Mouse (Mus musculus) urinary bladder, adult 2 months (tissue): ENCODE data around the gene Hes1. TPM values are rescaled to one million over a fixed set of nuclear protein-coding genes. Genes with fewer than 3 reads are reported as not detected.
"Not testable (repeated sequence)": the region's sequence is repeated elsewhere in the genome, so short reads cannot be mapped to it uniquely, and the experiment has no call there.

Experiments
- DNase-seq: peaks from one replicate; pipeline ENCODE4 v3.0.0; 2022; ENCODE audit warnings: low spot score
- polyA plus RNA-seq: library from polyadenylated mRNA; depleted of rRNA; stranded (reverse); fragments of >200 nt; gene quantifications from 2 replicates; pipeline ENCODE4 v1.2.3, GENCODE M21; 2012

Hes1 gene
- polyA plus RNA-seq, 1 experiment = 154 TPM

DNA sequence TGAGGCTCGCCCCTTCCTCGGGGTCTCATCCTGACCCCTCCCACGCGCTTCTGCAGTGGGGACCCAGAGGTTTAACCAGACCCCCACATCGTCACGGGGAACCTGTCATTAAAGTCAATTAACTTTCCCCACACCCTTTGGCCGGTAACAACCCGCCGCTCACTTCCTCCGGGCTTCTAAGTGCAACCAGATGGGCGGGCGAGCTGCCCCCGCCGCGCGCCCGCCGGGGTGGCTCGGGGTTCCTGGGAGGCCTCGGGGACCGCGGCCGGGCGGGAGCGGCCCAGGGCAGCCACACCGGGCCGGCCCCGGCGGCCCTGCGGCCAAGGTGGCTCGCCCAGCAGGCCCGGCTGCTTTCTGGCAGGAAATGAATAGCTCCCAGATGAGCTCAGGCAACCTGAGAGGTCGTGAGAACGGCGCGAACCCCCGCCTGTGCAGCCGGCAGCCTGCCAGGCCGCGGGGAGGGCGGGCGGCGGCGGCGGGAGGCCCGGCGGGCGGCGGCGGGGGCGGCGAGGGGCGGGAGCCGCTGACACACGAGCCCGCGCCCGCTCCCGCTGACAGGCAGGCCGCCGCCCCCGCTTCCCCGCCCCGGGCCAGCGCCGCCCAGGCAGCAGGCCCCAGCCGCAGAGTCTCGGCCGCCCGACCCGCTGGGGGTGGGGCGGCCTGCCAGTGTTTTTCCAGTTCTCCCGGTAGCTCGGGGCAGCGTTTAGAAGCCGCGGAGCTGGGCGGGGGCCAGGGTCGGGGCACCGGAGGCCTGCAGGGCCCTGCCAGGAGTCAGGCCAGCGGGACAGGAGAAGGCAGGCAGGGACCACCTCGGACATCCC is 6.0 kb downstream of the Hes1 start:
- DNase-seq = peak; percentile 86

DNA sequence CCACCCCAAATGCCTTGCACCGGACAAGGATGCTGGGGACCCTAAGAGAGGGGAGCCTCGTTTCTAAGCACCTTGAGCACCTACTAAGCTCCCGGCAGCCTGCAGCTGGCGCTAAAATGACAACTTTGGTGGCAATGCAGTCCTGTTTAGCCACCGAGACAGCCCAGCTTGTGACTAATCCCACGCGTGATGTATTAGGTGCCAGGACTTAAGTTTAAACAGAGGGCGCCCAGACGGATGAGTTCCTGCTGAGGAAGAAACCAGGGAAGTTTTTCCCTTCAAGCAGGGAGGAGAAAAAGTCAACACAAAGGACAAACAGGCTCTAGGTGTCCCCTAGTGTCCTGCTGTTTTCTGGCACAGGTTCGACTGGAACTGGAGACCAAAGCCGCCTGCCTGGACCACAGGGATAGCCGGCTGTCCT is 6.6 kb downstream of the Hes1 start:
- DNase-seq = no peak

DNA sequence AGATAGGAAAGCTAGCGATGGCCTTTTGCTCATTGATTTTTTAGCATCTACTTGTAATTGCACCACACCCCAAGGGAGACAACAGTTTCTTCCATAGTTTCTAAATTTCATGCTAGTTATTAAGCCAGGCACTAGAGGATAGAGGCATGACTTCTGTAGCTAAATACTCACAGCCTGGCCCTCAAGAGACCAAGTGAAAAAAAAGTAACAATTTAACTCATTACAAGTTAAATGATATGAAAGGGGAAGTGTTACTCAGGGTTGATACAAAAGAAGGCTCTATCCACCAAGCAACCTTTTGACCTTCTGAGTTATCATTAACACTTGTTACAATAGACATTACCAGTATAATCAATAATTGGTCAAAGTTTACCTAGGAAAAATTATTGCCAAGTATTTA is 9.1 kb downstream of the Hes1 start:
- no peak for DNase-seq

DNA sequence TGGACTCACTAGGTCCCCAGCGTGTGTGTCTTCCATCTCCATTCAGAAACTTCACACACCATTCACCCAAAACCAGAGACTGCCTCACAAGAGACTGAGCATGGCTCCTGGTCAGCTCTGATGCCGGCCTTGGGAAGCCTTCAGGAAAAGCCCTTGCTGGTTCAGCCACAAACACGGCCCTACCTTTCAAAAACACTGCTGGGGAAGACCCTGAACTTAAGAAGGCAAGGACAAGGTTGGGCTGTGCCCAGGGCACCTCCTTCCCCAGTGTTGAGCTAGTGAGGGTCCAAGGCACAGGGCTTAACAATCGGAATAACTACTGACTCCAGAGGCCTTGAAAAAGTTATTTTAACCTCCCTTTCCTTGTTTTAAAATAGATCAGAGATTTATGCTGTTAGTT is 17.3 kb downstream of the Hes1 start:
- DNase-seq = no peak

DNA sequence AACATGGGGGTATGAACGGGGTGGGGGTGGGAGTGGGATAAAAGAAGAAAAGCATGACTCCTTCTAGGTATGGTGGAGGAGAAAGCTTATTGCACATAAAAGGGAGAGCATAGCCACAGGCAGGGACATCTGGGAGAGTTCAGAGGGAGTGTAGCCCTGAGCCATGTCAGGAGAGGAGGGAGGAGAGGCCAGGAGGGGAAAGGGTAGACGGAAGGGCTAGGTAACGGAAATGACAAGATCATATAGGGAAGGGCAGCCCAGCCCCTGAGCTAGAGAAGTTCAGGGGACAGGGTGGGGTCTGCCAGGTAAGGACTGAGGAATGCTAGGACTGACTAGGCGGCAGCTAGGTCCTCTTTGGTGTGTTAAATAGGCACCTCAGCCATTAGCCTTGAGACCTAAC is 17.8 kb downstream of the Hes1 start:
- DNase-seq = no peak

DNA sequence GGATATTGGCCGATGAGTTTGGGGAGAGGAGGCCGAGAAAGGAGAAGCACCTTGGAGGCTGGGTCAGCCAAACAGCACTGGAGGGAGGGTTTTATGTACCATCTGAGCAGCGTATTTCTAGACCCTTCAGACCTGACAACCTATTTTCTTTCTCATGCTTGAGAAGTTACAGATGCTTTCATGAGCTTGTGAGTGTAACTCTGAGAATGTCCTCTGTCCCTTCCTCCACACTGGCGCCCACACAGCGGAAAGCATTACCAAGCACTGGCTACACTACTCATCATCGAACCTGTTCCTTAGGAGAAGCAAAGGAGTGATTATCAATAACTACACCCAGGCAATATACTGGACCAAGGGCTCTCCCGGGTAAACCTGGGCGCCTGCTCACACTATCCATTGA is 18.8 kb downstream of the Hes1 start:
- DNase-seq = no peak

DNA sequence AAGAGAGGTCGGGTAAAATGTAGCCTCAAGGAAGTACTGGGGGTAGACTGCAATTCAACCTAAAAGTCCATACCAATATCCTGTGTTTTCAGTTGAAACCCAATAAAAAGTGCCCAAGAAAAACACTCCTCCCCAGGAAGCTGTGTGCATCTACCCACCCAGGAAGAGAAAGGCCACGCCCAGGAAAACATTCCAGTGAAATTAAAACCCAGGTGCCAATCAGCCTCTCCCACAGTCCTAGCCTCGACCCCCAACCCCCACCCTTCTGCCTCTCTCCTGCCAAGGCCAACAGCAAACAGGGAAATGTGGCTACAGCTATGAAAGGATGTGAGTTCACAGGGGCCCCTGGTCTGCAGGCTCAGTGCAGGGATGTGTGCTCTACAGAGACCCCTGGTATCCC is 19.4 kb downstream of the Hes1 start:
- no peak for DNase-seq

DNA sequence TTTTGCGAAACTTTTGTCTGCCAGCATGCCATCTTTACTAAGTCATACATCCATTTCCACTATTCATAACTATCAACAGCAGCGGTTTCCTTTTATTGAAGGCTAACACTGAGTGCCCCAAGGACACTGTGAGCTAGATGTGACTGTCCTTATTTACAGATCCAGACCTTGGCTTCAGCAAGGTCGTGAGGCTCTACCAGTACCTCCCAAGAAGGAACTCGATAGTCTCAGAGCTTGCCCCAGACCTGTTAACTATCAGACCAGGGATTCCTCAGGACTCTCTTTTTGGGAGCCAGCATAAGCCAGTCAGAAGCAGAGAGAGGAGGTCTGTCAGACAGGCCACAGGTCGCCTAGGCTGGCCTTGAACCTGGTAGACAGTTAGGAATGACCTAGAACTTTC is 24.5 kb downstream of the Hes1 start:
- no peak for DNase-seq

DNA sequence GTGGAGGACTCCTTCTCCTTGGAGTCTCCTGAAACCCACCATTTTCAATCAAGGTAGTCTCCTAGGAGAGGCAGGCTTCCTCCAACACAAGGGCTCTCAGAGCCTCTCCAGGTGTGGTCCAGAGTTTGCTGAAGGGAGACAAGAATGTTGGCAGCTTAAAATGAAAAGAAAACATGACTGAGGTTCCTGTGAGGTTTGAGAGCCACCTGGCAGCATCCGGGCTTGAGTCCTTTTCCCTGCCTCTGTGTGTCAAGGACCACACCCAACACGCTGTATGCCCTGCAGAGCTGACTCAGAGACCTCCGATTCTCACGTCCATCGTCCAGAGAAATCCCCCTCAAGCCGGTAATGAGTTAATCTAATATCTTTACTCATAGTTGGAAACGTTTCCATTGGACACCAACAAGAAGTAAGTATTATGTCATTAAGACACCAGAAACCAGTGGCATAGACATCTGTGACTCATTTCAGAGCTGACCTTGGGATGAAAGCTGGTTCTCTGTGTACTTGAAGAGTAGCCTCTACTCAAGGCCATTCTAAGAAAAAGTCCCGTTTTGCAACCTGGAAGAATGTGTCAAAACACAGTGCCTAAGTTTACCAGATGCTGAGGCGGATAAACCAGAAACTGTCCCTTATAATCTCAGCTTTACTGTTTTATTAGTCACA is 26.1 kb downstream of the Hes1 start:
- DNase-seq = no peak

DNA sequence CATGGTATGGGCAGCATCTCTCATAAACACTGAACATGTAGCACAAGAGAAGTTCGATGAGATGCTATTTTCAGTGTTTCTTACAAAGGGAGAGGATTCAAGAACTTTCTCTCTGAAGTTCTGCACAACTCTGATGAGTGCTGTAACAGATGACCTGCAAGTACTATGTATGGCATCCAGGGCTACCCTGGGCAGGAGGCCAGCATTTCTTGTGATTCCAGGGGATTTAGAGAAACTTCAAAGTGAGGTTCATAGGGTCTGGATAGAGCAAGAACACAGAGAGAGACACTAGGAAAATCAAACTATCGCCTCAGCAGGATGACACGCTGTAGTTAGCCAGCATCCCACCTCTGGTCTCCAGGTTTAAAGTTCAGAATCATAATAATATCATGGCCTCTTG is 31.9 kb downstream of the Hes1 start:
- DNase-seq = no peak

DNA sequence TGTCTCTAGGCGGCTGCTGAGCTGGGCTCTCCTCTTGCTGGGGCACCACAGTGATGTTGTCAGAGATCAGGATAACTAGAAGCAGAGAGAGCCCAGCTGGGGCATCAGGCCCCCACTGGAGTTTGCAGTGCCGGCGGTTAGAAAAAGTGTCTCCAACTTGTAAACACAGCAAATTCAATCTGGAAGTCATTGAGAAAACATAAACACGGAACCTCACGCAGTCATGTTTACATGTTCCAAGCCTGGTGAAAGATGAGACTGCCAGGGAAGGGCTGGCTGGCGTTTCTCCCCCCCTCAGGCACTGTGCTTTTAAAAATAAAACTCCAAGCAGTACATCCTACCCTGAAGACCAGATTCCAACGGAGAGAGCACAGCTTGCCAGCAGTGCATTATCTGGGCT is 32.3 kb downstream of the Hes1 start:
- no peak for DNase-seq

DNA sequence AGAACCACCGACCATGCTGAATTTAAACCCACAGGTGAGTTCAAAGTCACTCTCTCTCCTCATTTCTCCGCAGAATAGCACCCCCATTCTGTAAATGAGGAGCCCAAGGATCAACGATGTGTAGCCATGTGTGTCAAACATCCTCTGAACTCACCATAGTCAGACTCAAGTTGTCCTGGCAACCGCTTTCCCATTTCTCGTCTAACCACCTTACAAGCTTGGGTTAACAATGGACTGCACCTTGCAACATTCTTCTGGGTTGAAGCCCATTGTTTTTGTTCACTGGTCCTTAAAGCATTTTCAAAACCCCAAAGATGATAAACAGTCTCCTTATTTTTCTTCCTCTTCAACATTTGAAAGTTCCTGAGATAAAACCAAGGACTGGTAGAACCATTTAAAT is 34.9 kb downstream of the Hes1 start:
- DNase-seq = no peak

DNA sequence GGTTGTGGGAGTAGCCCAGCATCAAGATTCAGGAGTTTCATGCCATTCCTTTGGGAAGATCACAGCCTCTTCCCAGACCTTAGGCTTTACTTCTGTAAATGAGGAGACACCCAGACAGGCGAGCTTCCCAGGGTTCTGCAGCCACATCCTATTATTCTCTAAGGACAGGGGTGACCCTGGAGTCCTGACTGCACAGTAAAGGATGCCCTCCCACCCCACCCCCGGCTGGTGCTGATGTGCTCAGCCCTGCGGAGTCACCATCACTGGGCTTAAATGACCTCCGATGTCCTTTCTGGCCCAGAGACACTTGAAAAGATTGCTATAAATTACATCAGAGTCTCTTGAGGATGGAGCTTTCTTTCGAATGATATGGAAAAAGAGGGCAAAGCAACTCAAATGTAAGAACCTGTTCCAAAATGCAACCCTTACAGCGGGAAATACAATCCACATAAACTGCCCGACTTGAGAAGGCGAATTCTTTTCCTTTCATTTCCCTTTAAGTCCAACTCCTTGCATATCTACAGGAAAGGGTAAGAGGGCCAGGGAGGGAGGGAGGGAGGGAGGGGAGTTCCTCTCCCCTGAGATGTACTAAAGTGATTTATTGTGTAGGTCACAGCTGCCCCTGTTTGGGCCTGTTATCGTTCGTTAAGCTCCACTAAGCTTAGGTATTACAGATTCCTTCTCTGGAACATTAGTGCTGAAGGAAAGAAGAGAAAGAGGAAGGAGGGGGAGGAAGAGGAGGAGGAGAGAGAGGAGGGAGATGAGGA is 38.1 kb downstream of the Hes1 start:
- DNase-seq = no peak

DNA sequence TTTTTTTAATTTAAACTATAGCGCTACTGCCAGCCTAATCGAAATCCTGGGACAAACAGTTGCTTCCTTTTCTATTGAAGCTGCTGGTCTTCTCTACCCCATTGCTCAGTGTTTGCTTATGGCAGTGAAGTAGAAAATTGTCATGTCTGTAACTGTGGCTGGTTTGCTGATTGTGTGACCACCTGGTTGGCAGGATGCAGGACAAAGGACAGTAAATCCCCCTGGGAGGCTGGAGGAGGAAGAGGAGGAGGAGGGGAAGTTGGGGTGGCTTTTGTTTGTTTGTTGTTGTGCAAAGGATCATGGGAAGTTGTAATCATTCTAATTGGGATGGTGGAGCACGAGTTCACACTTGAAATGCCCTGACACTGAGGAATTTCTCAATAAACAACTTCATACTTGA is 38.8 kb downstream of the Hes1 start:
- DNase-seq = no peak

DNA sequence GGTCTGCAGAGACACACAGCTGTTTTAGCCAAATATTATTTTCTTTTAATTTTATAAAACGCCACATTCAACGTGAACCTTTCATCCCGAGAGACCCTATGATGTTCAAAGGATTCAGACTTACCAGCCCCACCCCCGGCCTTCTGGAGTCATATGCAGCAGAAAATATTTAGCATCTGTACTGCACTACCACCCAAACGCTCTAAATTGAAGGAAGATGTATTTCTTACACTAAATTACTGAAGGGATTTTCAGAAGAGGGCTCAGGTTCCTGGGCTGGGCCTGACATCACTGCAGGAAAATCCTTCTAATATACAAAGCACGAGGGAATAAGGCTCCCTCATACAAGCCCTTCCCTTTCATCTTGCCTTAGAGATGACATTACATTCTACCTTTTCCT is 39.3 kb downstream of the Hes1 start:
- DNase-seq = no peak

DNA sequence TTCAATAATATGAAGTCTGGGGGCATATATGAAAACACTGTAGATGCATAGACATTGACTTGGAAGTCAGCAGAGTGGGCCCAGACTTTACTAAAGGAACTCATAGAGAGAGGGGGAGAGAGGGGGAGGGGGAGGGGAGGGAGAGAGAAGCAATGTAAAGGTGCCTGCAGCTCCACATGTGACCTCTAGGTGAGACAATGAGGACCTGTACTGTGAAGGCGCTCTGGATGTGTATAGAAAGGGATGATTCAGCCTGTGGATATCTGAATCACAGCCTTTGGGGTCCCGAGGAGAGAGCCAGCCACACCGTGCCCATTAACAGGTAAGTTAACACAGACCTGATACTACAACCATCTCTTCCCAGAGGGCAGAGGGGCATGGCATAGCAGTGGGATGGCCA is 40.2 kb downstream of the Hes1 start:
- DNase-seq = no peak

DNA sequence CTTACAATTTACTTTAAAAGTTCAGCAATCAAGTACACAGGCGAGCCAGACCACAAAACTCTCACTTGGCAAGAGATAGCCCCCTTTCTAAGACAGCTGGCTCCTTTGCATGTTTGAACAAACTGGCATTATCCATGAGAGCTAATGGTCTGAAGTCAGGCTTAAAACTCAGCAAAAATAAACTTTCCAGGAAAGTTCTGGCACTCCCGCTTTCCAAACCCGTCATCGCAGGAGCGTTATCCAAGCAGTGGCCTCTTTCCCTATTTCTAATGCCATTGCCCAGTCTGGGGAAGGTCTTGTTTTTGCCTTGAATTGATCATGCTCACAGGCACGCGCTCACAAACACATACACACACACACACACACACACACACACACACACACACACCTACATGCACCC is 41.3 kb downstream of the Hes1 start:
- DNase-seq = no peak

DNA sequence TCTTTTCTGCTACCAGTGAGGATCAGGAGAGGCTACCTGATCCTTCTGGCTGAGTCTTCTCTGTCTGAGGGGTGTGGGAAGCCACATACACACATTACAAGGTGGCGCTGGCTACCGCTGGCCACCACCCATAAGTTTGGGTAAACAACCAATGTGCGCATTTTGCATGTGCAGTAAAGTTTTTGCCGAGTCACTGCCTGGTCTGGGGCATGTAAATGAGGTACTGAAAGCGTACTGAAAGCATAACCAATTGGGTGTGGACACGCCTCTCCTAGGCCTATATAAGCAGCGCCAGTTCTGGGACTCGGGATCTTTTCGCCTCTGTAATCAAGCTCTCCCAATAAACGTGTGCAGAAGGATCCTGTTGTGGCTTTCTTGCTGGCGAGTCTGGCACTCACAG is 44.0 kb downstream of the Hes1 start:
- not testable (repeated sequence) for DNase-seq

DNA sequence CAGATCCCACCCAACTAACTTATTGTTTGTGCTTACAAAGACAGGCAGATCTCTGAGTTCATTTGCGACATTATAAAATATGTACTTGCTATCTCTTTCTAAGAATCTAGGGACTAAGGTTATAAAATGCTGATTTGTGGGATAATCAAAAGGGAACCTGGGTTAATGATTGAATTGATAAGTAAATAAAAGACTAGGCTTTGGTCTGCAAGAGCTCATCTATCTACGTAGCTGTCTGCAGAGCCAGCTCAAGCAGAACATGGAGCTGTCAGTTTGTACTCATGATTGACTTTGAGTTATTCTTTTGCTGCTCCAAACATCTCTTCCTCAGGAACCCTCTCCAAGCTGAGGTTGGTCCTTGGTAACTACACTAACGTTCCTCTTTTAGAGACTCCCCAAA is 46.3 kb downstream of the Hes1 start:
- DNase-seq = no peak

DNA sequence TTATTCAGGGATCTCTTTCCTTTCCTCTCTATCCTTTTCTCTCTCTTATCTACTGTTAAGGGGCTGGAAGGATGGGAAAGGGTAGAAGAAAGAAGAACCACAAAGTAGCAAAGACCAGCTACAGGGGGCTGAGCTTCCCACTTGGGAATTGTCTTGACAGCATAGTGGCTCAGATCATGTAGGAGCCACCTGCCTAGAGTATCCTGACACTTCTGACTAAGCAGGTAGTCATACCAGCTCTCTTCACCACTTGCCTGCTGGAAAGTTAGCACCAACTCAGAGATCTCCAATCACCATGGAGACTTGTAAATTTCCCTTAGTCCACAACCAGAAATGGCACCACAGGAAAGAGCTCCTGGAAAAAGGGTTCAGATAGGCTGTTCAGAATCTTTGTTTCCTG is 46.9 kb downstream of the Hes1 start:
- no peak for DNase-seq

DNA sequence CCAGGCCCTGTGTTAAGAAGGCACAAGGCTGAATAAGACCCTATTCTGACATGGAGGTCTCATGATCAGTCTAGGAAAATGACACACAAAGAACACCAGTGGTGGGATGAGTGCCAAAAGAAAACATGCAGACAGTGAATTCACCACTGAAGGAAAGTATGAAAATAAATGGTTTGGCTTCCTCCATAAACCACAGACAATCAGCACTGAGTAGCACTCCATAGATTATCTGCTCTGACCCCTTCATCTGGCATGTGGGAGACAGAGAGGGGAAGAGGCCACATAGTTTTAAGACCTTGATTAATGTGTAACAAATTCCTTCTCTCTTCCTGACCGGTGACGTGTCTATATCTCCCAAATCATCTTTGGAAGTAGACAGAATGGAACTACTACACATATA is 47.4 kb downstream of the Hes1 start:
- DNase-seq = no peak

DNA sequence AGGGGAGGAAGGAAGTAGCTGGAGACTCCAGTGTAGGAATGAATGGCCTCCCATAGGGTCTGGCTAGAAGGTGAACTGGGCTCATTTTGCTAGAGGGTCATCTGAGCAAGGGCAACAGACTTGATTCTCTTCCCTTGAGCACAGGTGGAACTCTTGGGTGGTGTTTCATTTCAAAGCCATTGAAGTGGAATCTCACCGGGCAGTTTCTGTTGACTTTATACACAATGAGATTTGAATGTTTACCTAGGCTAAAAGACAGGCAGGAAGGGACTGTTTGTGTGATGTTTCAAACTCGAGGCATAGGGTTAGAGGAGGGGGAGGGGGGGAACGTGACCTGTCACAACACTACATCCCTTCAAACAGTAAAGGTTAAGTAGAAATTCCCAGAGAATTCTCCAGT is 49.0 kb downstream of the Hes1 start:
- no peak for DNase-seq

DNA sequence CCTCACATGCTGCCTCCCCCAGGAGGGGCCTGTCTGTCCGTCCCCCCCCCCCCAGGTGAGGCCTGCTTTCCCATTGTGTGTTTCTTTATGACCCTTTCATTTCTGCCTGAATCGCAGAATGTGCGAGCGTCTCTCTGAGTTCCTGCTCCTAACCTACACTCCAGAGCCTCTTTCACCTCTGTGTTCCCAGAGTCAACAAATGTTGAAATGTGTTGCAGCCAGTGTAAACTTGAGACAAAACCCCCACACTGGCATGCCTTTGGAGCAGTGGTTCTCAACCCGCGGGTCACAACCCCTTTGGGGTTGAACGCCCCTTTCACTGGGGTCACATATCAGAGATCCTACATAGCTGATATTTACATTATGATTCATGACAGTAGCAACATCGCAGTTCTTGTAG is 49.6 kb downstream of the Hes1 start:
- DNase-seq = no peak
